Mouse (Mus musculus) heart, postnatal 4 days (tissue): ENCODE results near the gene Nup85. TPM values are rescaled to one million over a fixed set of nuclear protein-coding genes. Genes with fewer than 3 reads are reported as not detected.

Experiments
- total RNA-seq, 2 experiments: library from RNA; stranded (reverse); gene quantifications; 2 replicates each; pipeline ENCODE4 v1.2.3; 2021

Nup85 gene
- total RNA-seq, 2 experiments from 2014 or later: 46.6 to 50.5 TPM

Other genes starting within 250 kb of the Nup85 start
- under 1 TPM; 0.09 to 0.12 TPM for gene Ush1g, start 242.4 kb upstream of the Nup85 start, total RNA-seq
- gene Otop3, start 229.7 kb upstream of the Nup85 start, total RNA-seq: not detected
- 1 to 10 TPM; 5.9 to 8.5 TPM for gene Hid1, start 196.7 kb upstream of the Nup85 start, total RNA-seq
- gene Cdr2l, start 182.5 kb upstream of the Nup85 start, total RNA-seq: 10 to 100 TPM; 18.8 to 20.3 TPM
- 100 to 1,000 TPM; 153 to 156 TPM for gene Mrpl58, start 160.7 kb upstream of the Nup85 start, total RNA-seq
- gene Atp5h, start 144.5 kb upstream of the Nup85 start, total RNA-seq: 1,000 to 10,000 TPM; 1,670 to 1,720 TPM
- gene Kctd2, start 144.3 kb upstream of the Nup85 start, total RNA-seq: 10 to 100 TPM; 22.8 to 27.3 TPM
- gene Trim80, start 123.9 kb upstream of the Nup85 start, total RNA-seq: not detected
- gene Slc16a5, start 102.0 kb upstream of the Nup85 start, total RNA-seq: under 1 TPM in 1 of 2 experiments, not detected in 1; 0.29 TPM
- 1 to 10 TPM; 3.1 to 4.3 TPM for gene Armc7, start 88.8 kb upstream of the Nup85 start, total RNA-seq
- 10 to 100 TPM; 27.3 to 27.4 TPM for gene Nt5c, start 72.6 kb upstream of the Nup85 start, total RNA-seq
- 100 to 1,000 TPM; 559 to 561 TPM for gene Jpt1, start 50.0 kb upstream of the Nup85 start, total RNA-seq
- gene Sumo2, start 28.2 kb upstream of the Nup85 start, total RNA-seq: 100 to 1,000 TPM; 299 TPM
- gene Mrps7, start 39.5 kb downstream of the Nup85 start, total RNA-seq: 10 to 100 TPM; 71.2 to 72.8 TPM
- gene Gga3, start 39.6 kb downstream of the Nup85 start, total RNA-seq: 10 to 100 TPM; 18.3 to 20.8 TPM
- gene Mif4gd, start 48.5 kb downstream of the Nup85 start, total RNA-seq: 10 to 100 TPM; 34.0 to 40.6 TPM
- gene Slc25a19, start 63.9 kb downstream of the Nup85 start, total RNA-seq: 10 to 100 TPM; 27.6 to 30.7 TPM
- gene Grb2, start 144.2 kb downstream of the Nup85 start, total RNA-seq: 100 to 1,000 TPM; 119 to 134 TPM
- 100 to 1,000 TPM; 103 to 108 TPM for gene Tmem94, start 201.0 kb downstream of the Nup85 start, total RNA-seq
- gene Caskin2, start 249.2 kb downstream of the Nup85 start, total RNA-seq: 10 to 100 TPM; 51.7 to 58.8 TPM